Comparison of ENCODE assay signal across 18 mouse cellular contexts in the genomic region with DNA sequence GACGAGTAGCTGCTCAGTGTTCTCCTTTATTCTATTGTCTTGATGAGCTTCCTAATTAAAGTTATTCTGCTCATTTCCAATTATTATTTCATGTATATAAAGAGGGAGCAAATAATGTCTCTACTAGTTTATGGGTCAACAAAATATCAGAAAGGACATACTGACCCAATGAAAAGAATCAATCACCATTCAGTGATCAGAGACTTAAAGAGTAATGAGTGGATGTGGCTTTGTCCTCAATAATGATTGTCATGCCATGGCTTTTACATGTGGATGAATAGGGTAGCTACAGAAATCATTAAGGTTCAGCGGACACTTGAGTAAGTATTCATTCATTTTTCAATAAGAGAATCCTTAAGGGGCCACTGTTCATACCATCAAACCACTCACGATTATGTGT.
"Had no signal": no experiment of that assay in that cellular context is flagged by ENCODE, and none has a peak within 500 bp of the region (broad histone marks: within the 10 kb centered on the region; RNA-seq: fewer than 3 reads in every experiment).

No protein-coding gene starts in this region.

- H3K27me3 ChIP-seq: midbrain, embryonic 12.5 days; neural tube, embryonic 13.5 days; neural tube, embryonic 15.5 days had no signal

- DNase-seq: lung, adult 18-20 months; lung, embryonic 14.5 days; lung, postnatal 10 days; lung, postnatal 4 days; midbrain, embryonic 14.5 days; right cerebral cortex, adult 18-20 months; right cerebral cortex, postnatal 25 days; right cerebral cortex, postnatal 4 days; spleen, adult 18-20 months; thymus, adult 18-20 months; thymus, postnatal 14 days; thymus, postnatal 36 days had no signal

- ATAC-seq: midbrain, embryonic 16.5 days had no signal

- H3K9me3 ChIP-seq: midbrain, embryonic 10.5 days; midbrain, embryonic 12.5 days; neural tube, embryonic 13.5 days; neural tube, embryonic 15.5 days had no signal

- H3K4me2 ChIP-seq: lung, embryonic 14.5 days; midbrain, embryonic 12.5 days; neural tube, embryonic 13.5 days; neural tube, embryonic 15.5 days had no signal

- H3K27ac ChIP-seq: midbrain, embryonic 10.5 days; midbrain, embryonic 12.5 days; neural tube, embryonic 13.5 days; neural tube, embryonic 15.5 days had no signal

- H3K4me3 ChIP-seq: midbrain, embryonic 10.5 days; midbrain, embryonic 12.5 days; myocyte; neural tube, embryonic 13.5 days; neural tube, embryonic 15.5 days had no signal

- H3K9ac ChIP-seq: lung, embryonic 14.5 days; midbrain, embryonic 12.5 days; neural tube, embryonic 13.5 days; neural tube, embryonic 15.5 days had no signal

- H3K4me1 ChIP-seq: midbrain, embryonic 10.5 days; midbrain, embryonic 12.5 days; neural tube, embryonic 13.5 days; neural tube, embryonic 15.5 days had no signal

- H3K36me3 ChIP-seq: midbrain, embryonic 10.5 days; midbrain, embryonic 12.5 days; neural tube, embryonic 13.5 days; neural tube, embryonic 15.5 days had no signal
